Mouse (Mus musculus) stomach, postnatal 0 days (tissue): ENCODE measurements around the gene Gm45837.

Experiments
- CTCF ChIP-seq: IDR thresholded peaks from 2 replicates; pipeline ENCODE4 v1.5.1; 2016; ENCODE audit warnings: antibody characterized with exemption, low read depth, mild to moderate bottlenecking, moderate library complexity
- EP300 ChIP-seq: optimal IDR thresholded peaks from 2 replicates; pipeline ENCODE3; 2016; ENCODE audit warnings: antibody characterized with exemption

GRCm38 (mm10) chr7:101401510-101401909, 9.2 kb upstream of the Gm45837 start:
- TF ChIP-seq EP300: no peak
- no peak for TF ChIP-seq CTCF
